Comparison of ENCODE assay signal across 13 mouse cellular contexts in genomic region chr1:86263564-86264339, GRCm38 (mm10). TPM values are rescaled to one million over a fixed set of nuclear protein-coding genes. Genes with fewer than 3 reads are reported as not detected.
DNase-seq lines count a peak whose midpoint lies in the region; ATAC-seq lines count a peak whose summit lies in the region.
"Had no signal": no experiment of that assay in that cellular context is flagged by ENCODE, and none has a peak within 500 bp of the region (broad histone marks: within the 10 kb centered on the region; RNA-seq: fewer than 3 reads in every experiment).

No protein-coding gene starts in this region.

- 58% methylated on average over 7 of the region's 7 CpGs for WGBS in midbrain, embryonic 10.5 days
- 59% methylated on average over 7 of the region's 7 CpGs for WGBS in midbrain, embryonic 16.5 days
- WGBS in liver, embryonic 13.5 days (ENCODE audit: insufficient replicate concordance): 19% methylated on average over 7 of the region's 7 CpGs
- WGBS in stomach, embryonic 16.5 days: 69% methylated on average over 7 of the region's 7 CpGs

- H3K36me3 ChIP-seq in midbrain, embryonic 10.5 days: no peaks in the 10 kb centered on the region
- no peaks in the 10 kb centered on the region for H3K36me3 ChIP-seq in midbrain, embryonic 16.5 days (ENCODE audit: control insufficient read depth, insufficient read depth, low read length)
- H3K36me3 ChIP-seq in liver, embryonic 13.5 days: no peaks in the 10 kb centered on the region
- no peaks in the 10 kb centered on the region for H3K36me3 ChIP-seq in stomach, embryonic 16.5 days (ENCODE audit: control insufficient read depth, insufficient read depth, low read length)
- H3K36me3 ChIP-seq: embryonic facial prominence, embryonic 12.5 days; neural tube, embryonic 15.5 days had no signal

- no peak overlapping the region for H3K4me3 ChIP-seq in midbrain, embryonic 10.5 days
- H3K4me3 ChIP-seq in midbrain, embryonic 16.5 days (ENCODE audit: low read depth, low read length): no peak overlapping the region
- H3K4me3 ChIP-seq in liver, embryonic 13.5 days (replicated peaks): no peak overlapping the region
- H3K4me3 ChIP-seq in stomach, embryonic 16.5 days (replicated peaks; ENCODE audit: low read length): no peak overlapping the region
- H3K4me3 ChIP-seq: embryonic facial prominence, embryonic 12.5 days; neural tube, embryonic 15.5 days had no signal

- H3K27me3 ChIP-seq in midbrain, embryonic 10.5 days (ENCODE audit: low read depth, poor library complexity, severe bottlenecking): no peaks in the 10 kb centered on the region
- no peaks in the 10 kb centered on the region for H3K27me3 ChIP-seq in midbrain, embryonic 16.5 days (ENCODE audit: control insufficient read depth, insufficient read depth, low read depth, low read length)
- H3K27me3 ChIP-seq in liver, embryonic 13.5 days: no peaks in the 10 kb centered on the region
- H3K27me3 ChIP-seq in stomach, embryonic 16.5 days (ENCODE audit: control insufficient read depth, insufficient read depth, low read length): no peaks in the 10 kb centered on the region
- H3K27me3 ChIP-seq: embryonic facial prominence, embryonic 12.5 days; neural tube, embryonic 15.5 days had no signal

- no peak overlapping the region for H3K9ac ChIP-seq in midbrain, embryonic 16.5 days (ENCODE audit: low read depth, low read length)
- no peak overlapping the region; the same call in 1 of the 2 replicates for H3K9ac ChIP-seq in liver, embryonic 13.5 days
- H3K9ac ChIP-seq in stomach, embryonic 16.5 days (ENCODE audit: low read length): no peak overlapping the region
- H3K9ac ChIP-seq: embryonic facial prominence, embryonic 12.5 days; neural tube, embryonic 15.5 days had no signal

- H3K4me2 ChIP-seq in midbrain, embryonic 16.5 days (ENCODE audit: low read length): no peak overlapping the region
- H3K4me2 ChIP-seq in liver, embryonic 13.5 days: peak overlapping the region; percentile 11
- H3K4me2 ChIP-seq in stomach, embryonic 16.5 days (ENCODE audit: low read depth, low read length): no peak overlapping the region
- H3K4me2 ChIP-seq: embryonic facial prominence, embryonic 12.5 days; neural tube, embryonic 15.5 days had no signal

- no peak for ATAC-seq in midbrain, embryonic 16.5 days
- peak; percentile 61 for ATAC-seq in liver, embryonic 13.5 days (ENCODE audit: low read depth)
- ATAC-seq in megakaryocyte-erythroid progenitor cell, adult 5-6 weeks (replicated peaks; ENCODE audit: low FRiP score, low TSS enrichment, poor library complexity, severe bottlenecking): peak; percentile 49
- ATAC-seq in stomach, embryonic 16.5 days (ENCODE audit: insufficient read depth, low FRiP score): 0 out of 2 replicates have a peak, but pooled peaks have one; percentile 18
- ATAC-seq: activated CD4-positive, CD25-positive, alpha-beta regulatory T cell, adult 4 months had no signal

- 0 out of 2 replicates have a peak overlapping the region, but pooled peaks have one; percentile 42 for H3K27ac ChIP-seq in midbrain, embryonic 10.5 days (replicated peaks)
- no peak overlapping the region for H3K27ac ChIP-seq in midbrain, embryonic 16.5 days (ENCODE audit: low read length)
- H3K27ac ChIP-seq in liver, embryonic 13.5 days: peak overlapping the region; percentile 71
- no peak overlapping the region for H3K27ac ChIP-seq in stomach, embryonic 16.5 days (ENCODE audit: low read length)
- H3K27ac ChIP-seq: embryonic facial prominence, embryonic 12.5 days; neural tube, embryonic 15.5 days had no signal

- H3K4me1 ChIP-seq in midbrain, embryonic 10.5 days: peaks cover 3% of the 10 kb centered on the region; the same call in 1 of the 2 replicates
- H3K4me1 ChIP-seq in midbrain, embryonic 16.5 days (ENCODE audit: control insufficient read depth, insufficient read depth, low read length): no peaks in the 10 kb centered on the region
- peaks cover 64% of the 10 kb centered on the region for H3K4me1 ChIP-seq in liver, embryonic 13.5 days (replicated peaks)
- no peaks in the 10 kb centered on the region for H3K4me1 ChIP-seq in stomach, embryonic 16.5 days (ENCODE audit: control insufficient read depth, insufficient read depth, low read length)
- H3K4me1 ChIP-seq: embryonic facial prominence, embryonic 12.5 days; neural tube, embryonic 15.5 days had no signal

- DNase-seq in midbrain, embryonic 10.5 days (ENCODE audit: low spot score): no peak
- DNase-seq in liver, embryonic 13.5 days: no peak
- DNase-seq in cerebellum, postnatal 10 days: no peak
- DNase-seq in ovary, postnatal 10 days (ENCODE audit: low spot score): no peak
- DNase-seq in left cerebral cortex, adult 11 months (ENCODE audit: low spot score): no peak
- DNase-seq: kidney, adult 18-20 months had no signal

- no peaks in the 10 kb centered on the region for H3K9me3 ChIP-seq in midbrain, embryonic 10.5 days (replicated peaks)
- no peaks in the 10 kb centered on the region for H3K9me3 ChIP-seq in midbrain, embryonic 16.5 days (replicated peaks; ENCODE audit: control insufficient read depth, low read length, poor library complexity, severe bottlenecking)
- H3K9me3 ChIP-seq in liver, embryonic 13.5 days (replicated peaks): no peaks in the 10 kb centered on the region
- H3K9me3 ChIP-seq in stomach, embryonic 16.5 days (replicated peaks; ENCODE audit: control insufficient read depth, low read length): no peaks in the 10 kb centered on the region
- H3K9me3 ChIP-seq: embryonic facial prominence, embryonic 12.5 days; neural tube, embryonic 15.5 days had no signal

RNA-seq across cellular contexts. Expression of gene B3gnt7, which starts 38.9 kb away (rescaled TPM):
- 3.7 and 4.2 TPM in 2 replicates for polyA plus RNA-seq in midbrain, embryonic 10.5 days (2016; fragmentation: Nextera tagmentation; extraction: Ambion mirVana)
- 9.0 and 10.8 TPM in 2 replicates for polyA plus RNA-seq in midbrain, embryonic 16.5 days (2015; fragmentation: Nextera tagmentation; extraction: Ambion mirVana)
- 2.4 and 3.2 TPM in 2 replicates for polyA plus RNA-seq in liver, embryonic 13.5 days (2015; fragmentation: Nextera tagmentation; extraction: Ambion mirVana)
- 1.4 and 2.4 TPM in 2 replicates for total RNA-seq in megakaryocyte-erythroid progenitor cell, adult 5-6 weeks (2014; fragmentation: Nextera tagmentation)
- 4.0 TPM in 1 of 2 replicates, not detected in the other for total RNA-seq in megakaryocyte-erythroid progenitor cell, adult 5-6 weeks (2017)
- 4.6 and 4.8 TPM in 2 replicates for polyA plus RNA-seq in stomach, embryonic 16.5 days (2015; fragmentation: Nextera tagmentation; extraction: Ambion mirVana)
- total RNA-seq: gastrocnemius, adult 18-20 months had no signal

Comparison
In these comparisons a context has a peak if more than half of its experiments do, and no peak if none do; other contexts are left out.
1. H3K27ac ChIP-seq: peak in midbrain, embryonic 10.5 days (single experiment) and liver, embryonic 13.5 days (single experiment); none in midbrain, embryonic 16.5 days (single experiment) and stomach, embryonic 16.5 days (single experiment).